Mouse (Mus musculus) liver, embryonic 14.5 days (tissue): ENCODE results near the gene Atf5. TPM values are rescaled to one million over a fixed set of nuclear protein-coding genes. Genes with fewer than 3 reads are reported as not detected.
A peak's percentile ranks its signal among the peaks of the same experiment; 100 is the strongest.

ENCODE experiments used
- ATAC-seq: fragments of 200-750 bp; cut with Nextera tagmentation; 2 replicates; pipeline ENCODE4 v1.8.0; 2017; ENCODE audit warnings: moderate number of reproducible peaks, mild to moderate bottlenecking, moderate library complexity; ENCODE audit not compliant: insufficient read depth
- DNase-seq, 3 experiments: peaks; one replicate each; pipeline ENCODE4 v3.0.0-alpha.2; 2012 to 2013; ENCODE audit warnings: low read depth in 3 of 3, low spot score in 3 of 3
- H3K27ac ChIP-seq: fragments of 300-500 bp; sonication (generic); 2 replicates; pipeline ENCODE4 v1.5.1; 2014; ENCODE audit warnings: moderate library complexity, mild to moderate bottlenecking, control low read depth, inconsistent platforms
- H3K27me3 ChIP-seq: fragments of 300-500 bp; sonication (generic); 2 replicates; pipeline ENCODE4 v1.6.1; 2014; ENCODE audit warnings: mild to moderate bottlenecking, low read length, moderate library complexity; ENCODE audit not compliant: control insufficient read depth, insufficient read depth
- H3K36me3 ChIP-seq: fragments of 300-500 bp; sonication (generic); replicated peaks from 2 replicates; pipeline ENCODE4 v1.6.1; 2014; ENCODE audit warnings: low read depth; ENCODE audit not compliant: control insufficient read depth, insufficient read depth
- H3K4me1 ChIP-seq, 2 experiments: fragments of 200-500 bp in 1 of 2; fragments of 300-500 bp in 1 of 2; sonication (generic) in 1 of 2; replicated peaks; 2 replicates each; pipeline ENCODE4 v1.6.1; 2012 to 2014; ENCODE audit warnings: antibody characterized with exemption in 1 of 2, inconsistent platforms in 1 of 2, low read length in 1 of 2; ENCODE audit not compliant: control insufficient read depth in 2 of 2, insufficient read depth in 2 of 2
- H3K4me2 ChIP-seq: fragments of 300-500 bp; sonication (generic); 2 replicates; pipeline ENCODE4 v1.6.1; 2014; ENCODE audit warnings: low read depth, mild to moderate bottlenecking, control low read depth, moderate library complexity
- H3K4me3 ChIP-seq, 2 experiments: fragments of 200-500 bp in 1 of 2; fragments of 300-500 bp in 1 of 2; sonication (generic) in 1 of 2; 2 replicates each; pipeline ENCODE4 v1.5.1; 2012 to 2014; ENCODE audit warnings: low read depth in 2 of 2, low read length in 2 of 2, mild to moderate bottlenecking in 2 of 2, control low read depth in 1 of 2, inconsistent platforms in 1 of 2, moderate library complexity in 1 of 2; ENCODE audit not compliant: insufficient read depth in 1 of 2
- H3K9ac ChIP-seq: fragments of 300-500 bp; sonication (generic); replicated peaks from 2 replicates; pipeline ENCODE4 v1.6.1; 2014; ENCODE audit warnings: mild to moderate bottlenecking, control low read depth, moderate library complexity
- H3K9me3 ChIP-seq: fragments of 300-500 bp; sonication (generic); 2 replicates; pipeline ENCODE4 v1.6.1; 2016; ENCODE audit warnings: low read length, mixed read lengths; ENCODE audit not compliant: control insufficient read depth
- CTCF ChIP-seq: IDR thresholded peaks from 2 replicates; pipeline ENCODE4 v1.5.1; 2016; ENCODE audit warnings: antibody characterized with exemption, low read depth, control low read depth
- EP300 ChIP-seq: IDR thresholded peaks from 2 replicates; pipeline ENCODE4 v1.6.1; 2016; ENCODE audit warnings: antibody characterized with exemption, low read depth
- WGBS: fragments of 180-500 bp; shearing (Covaris S2); extraction: QIAGEN DNeasy Blood & Tissue Kit; methylation state at CpG from one replicate; pipeline ENCODE4 v1.1.7; 2014; ENCODE audit not compliant: insufficient replicate concordance; 5-methylcytosine and 5-hydroxymethylcytosine counted together
- polyA plus RNA-seq, 2 experiments: library from polyadenylated mRNA; depleted of rRNA in 1 of 2; stranded (reverse) in 1 of 2; unstranded in 1 of 2; fragments of >200 nt; fragmentation: Nextera tagmentation in 1 of 2; extraction: Ambion mirVana in 1 of 2; gene quantifications; 2 replicates each; pipeline versions ENCODE4 v1.2.1 to v1.2.3; 2012 to 2014

Gene Atf5
- polyA plus RNA-seq, 2 experiments = 2.5 to 33.8 TPM

- Histone ChIP-seq H3K4me3 (no peak overlapping the region), H3K9me3 (no peaks in the 10 kb centered on the region), H3K27ac (no peak overlapping the region), H3K27me3 (no peaks in the 10 kb centered on the region), H3K9ac (no peak overlapping the region), H3K4me2 (no peak overlapping the region), H3K4me1 (peaks cover 7 to 16% of the 10 kb centered on the region in 2 experiments), H3K36me3 (peaks cover 10% of the 10 kb centered on the region)
- WGBS = 85% methylated on average over 14 of the region's 14 CpGs
- TF ChIP-seq EP300 (no peak), CTCF (no peak)
- no peak for ATAC-seq
- DNase-seq = no peak
These were observed 45.0 kb upstream of the Atf5 start for GRCm38 (mm10) chr7:44861429-44861816.

GRCm38 (mm10) chr7:44860576-44861428 is 44.3 kb upstream of the Atf5 start:
- WGBS = 56% methylated on average over 22 of the region's 22 CpGs
- no peak overlapping the region for H3K4me3 ChIP-seq
- TF ChIP-seq EP300 (no peak), CTCF (peak; percentile 98)
- DNase-seq (peak in 1 of 3 experiments; percentile 41), ATAC-seq (no peak)
- peaks cover 13 to 17% of the 10 kb centered on the region in 2 experiments for H3K4me1 ChIP-seq
- H3K4me2 ChIP-seq = no peak overlapping the region
- H3K9me3 ChIP-seq = no peaks in the 10 kb centered on the region
- no peak overlapping the region for H3K27ac ChIP-seq
- no peaks in the 10 kb centered on the region for H3K27me3 ChIP-seq
- H3K9ac ChIP-seq = no peak overlapping the region
- H3K36me3 ChIP-seq = peaks cover 10% of the 10 kb centered on the region

GRCm38 (mm10) chr7:44859896-44860295 is 43.4 kb upstream of the Atf5 start:
- TF ChIP-seq EP300 = no peak
- no peak for TF ChIP-seq CTCF
- Histone ChIP-seq H3K9ac (no peak overlapping the region), H3K27me3 (no peaks in the 10 kb centered on the region), H3K4me3 (no peak overlapping the region), H3K4me2 (no peak overlapping the region), H3K4me1 (peaks cover 22 to 26% of the 10 kb centered on the region in 2 experiments), H3K27ac (no peak overlapping the region), H3K9me3 (no peaks in the 10 kb centered on the region), H3K36me3 (peaks cover 10% of the 10 kb centered on the region)
- ATAC-seq (no peak), DNase-seq (no peak)
- 79% methylated on average over 11 of the region's 11 CpGs for WGBS

GRCm38 (mm10) chr7:44857905-44858304 is 41.4 kb upstream of the Atf5 start:
- WGBS = 22% methylated on average over 8 of the region's 8 CpGs

GRCm38 (mm10) chr7:44857042-44857552 is 40.6 kb upstream of the Atf5 start, which contains the start of gene Pnkp:
Gene Pnkp, plus strand, starts transcription at chr7:44857139.
- H3K4me2 ChIP-seq = peak within 1 kb of the TSS; percentile 83
- H3K27ac ChIP-seq = peak within 1 kb of the TSS; percentile 92
- peak; percentile 18; the same call in 1 of the 2 replicates for TF ChIP-seq CTCF
- TF ChIP-seq EP300 = no peak
- ATAC-seq (peak; percentile 40), DNase-seq (peak; percentile 74 to 81 (median 76))
- peak within 1 kb of the TSS; percentile 89 to 96 for H3K4me3 ChIP-seq
- H3K9ac ChIP-seq = peak within 1 kb of the TSS; percentile 83
- peaks cover 27 to 28% of the 10 kb centered on the region in 2 experiments for H3K4me1 ChIP-seq
- H3K27me3 ChIP-seq = no peaks in the 10 kb centered on the region
- WGBS = under 1% methylated on average over 32 of the region's 32 CpGs
- no peaks in the 10 kb centered on the region; the same call in 1 of the 2 replicates for H3K36me3 ChIP-seq
- no peaks in the 10 kb centered on the region for H3K9me3 ChIP-seq

More at GRCm38 (mm10) chr7:44857905-44858304, 41.4 kb upstream of the Atf5 start:
- Histone ChIP-seq H3K9ac (peak overlapping the region; percentile 83), H3K27ac (peak overlapping the region; percentile 92), H3K9me3 (no peaks in the 10 kb centered on the region), H3K4me1 (peaks cover 27 to 28% of the 10 kb centered on the region in 2 experiments), H3K36me3 (peaks cover 4% of the 10 kb centered on the region; the same call in 1 of the 2 replicates), H3K4me2 (peak overlapping the region; percentile 83), H3K4me3 (peak overlapping the region; percentile 89 to 96), H3K27me3 (no peaks in the 10 kb centered on the region)
- TF ChIP-seq EP300 = no peak
- no peak for TF ChIP-seq CTCF
- DNase-seq (peak; percentile 74 to 77 (median 75)), ATAC-seq (no peak)
